Mouse (Mus musculus) c-Kit-positive CD71-positive TER-119-negative erythroid progenitor cells, embryonic 14.5 days (primary cell): Measurements from ENCODE around the gene Fam129c.

Experiments
- DNase-seq: peaks from one replicate; pipeline ENCODE4 v3.0.0-alpha.2; 2013; ENCODE audit warnings: low read depth

Fam129c gene

GRCm38 (mm10) chr8:71610822-71611651, 13.6 kb downstream of the Fam129c start, which contains the start of gene Colgalt1:
Gene Colgalt1, plus strand, starts transcription at chr8:71610998.
- DNase-seq, result peak; percentile 98

- DNase-seq, result no peak
These were observed 14.7 kb downstream of the Fam129c start for GRCm38 (mm10) chr8:71612141-71612540.

- no peak for DNase-seq
These were observed 16.0 kb downstream of the Fam129c start for GRCm38 (mm10) chr8:71613418-71613817.

GRCm38 (mm10) chr8:71619786-71620185, 22.3 kb downstream of the Fam129c start:
- no peak for DNase-seq

GRCm38 (mm10) chr8:71625088-71625487, 27.6 kb downstream of the Fam129c start:
- no peak for DNase-seq

- DNase-seq, result no peak
These were observed 29.3 kb downstream of the Fam129c start for GRCm38 (mm10) chr8:71626753-71627152.

- no peak for DNase-seq
These were observed 30.0 kb downstream of the Fam129c start for GRCm38 (mm10) chr8:71627265-71628099.

GRCm38 (mm10) chr8:71628396-71629095, 31.1 kb downstream of the Fam129c start:
- DNase-seq, result no peak

GRCm38 (mm10) chr8:71629096-71629697, 31.7 kb downstream of the Fam129c start:
- peak; percentile 79 for DNase-seq

GRCm38 (mm10) chr8:71629781-71630212, 32.3 kb downstream of the Fam129c start:
- no peak for DNase-seq

GRCm38 (mm10) chr8:71630761-71631160, 33.3 kb downstream of the Fam129c start:
- DNase-seq, result no peak

GRCm38 (mm10) chr8:71631897-71632296, 34.4 kb downstream of the Fam129c start:
- DNase-seq, result no peak

- DNase-seq, result no peak
These were observed 35.7 kb downstream of the Fam129c start for GRCm38 (mm10) chr8:71633164-71633563.

- peak; percentile 78 for DNase-seq
These were observed 36.7 kb downstream of the Fam129c start for GRCm38 (mm10) chr8:71633981-71634667.

- no peak for DNase-seq
These were observed 40.0 kb downstream of the Fam129c start for GRCm38 (mm10) chr8:71637149-71638095.

GRCm38 (mm10) chr8:71638321-71638720, 40.9 kb downstream of the Fam129c start:
- DNase-seq, result no peak

GRCm38 (mm10) chr8:71639318-71639717, 41.9 kb downstream of the Fam129c start:
- DNase-seq, result no peak

GRCm38 (mm10) chr8:71645510-71645909, 48.1 kb downstream of the Fam129c start:
- DNase-seq, result no peak

GRCm38 (mm10) chr8:71654600-71654999, 57.2 kb downstream of the Fam129c start:
- peak; percentile 41 for DNase-seq
